Mouse (Mus musculus) spleen, adult 2 months (tissue): Measurements from ENCODE around the gene Lpo.
A peak's percentile ranks its signal among the peaks of the same experiment; 100 is the strongest.

Experiments used
- CTCF ChIP-seq: fragments of 200-500 bp; IDR thresholded peaks from 2 replicates; pipeline ENCODE4 v1.5.1; 2011; ENCODE audit warnings: mild to moderate bottlenecking, inconsistent platforms; ENCODE audit not compliant: insufficient read depth, insufficient read length, insufficient replicate concordance; ENCODE audit errors: extremely low read depth
- POLR2A ChIP-seq: fragments of 200-500 bp; IDR thresholded peaks from 2 replicates; pipeline ENCODE4 v1.6.1; 2011; ENCODE audit warnings: low read depth, low read length, inconsistent platforms

- peak; percentile 19; the same call in 1 of the 2 replicates for TF ChIP-seq CTCF
- TF ChIP-seq POLR2A: no peak
These were observed 25.5 kb downstream of the Lpo start for GRCm38 (mm10) chr11:87802621-87803020.
